Mouse (Mus musculus) granulocyte monocyte progenitor cell, adult 5-6 weeks (primary cell): ENCODE measurements around the gene Camp. TPM values are rescaled to one million over a fixed set of nuclear protein-coding genes. Genes with fewer than 3 reads are reported as not detected.

Source experiments
- ATAC-seq: replicated peaks from 2 replicates; pipeline ENCODE4 v1.8.0; 2016; ENCODE audit warnings: mild to moderate bottlenecking, moderate TSS enrichment, inconsistent platforms; ENCODE audit not compliant: poor library complexity, severe bottlenecking
- total RNA-seq, 2 experiments: library from RNA; stranded (forward) in 1 of 2; stranded (reverse) in 1 of 2; fragments of 200-712, 200-1000 nt in 1 of 2; fragments of >200 nt in 1 of 2; fragmentation: Nextera tagmentation in 1 of 2; gene quantifications; 2 replicates each; pipeline ENCODE4 v1.2.3; 2014 to 2017

Gene Camp
- 3.0 and 37.6 TPM in 2 replicates for total RNA-seq (2014; fragmentation: Nextera tagmentation)
- total RNA-seq (2017): 99.8 and 173 TPM in 2 replicates

DNA sequence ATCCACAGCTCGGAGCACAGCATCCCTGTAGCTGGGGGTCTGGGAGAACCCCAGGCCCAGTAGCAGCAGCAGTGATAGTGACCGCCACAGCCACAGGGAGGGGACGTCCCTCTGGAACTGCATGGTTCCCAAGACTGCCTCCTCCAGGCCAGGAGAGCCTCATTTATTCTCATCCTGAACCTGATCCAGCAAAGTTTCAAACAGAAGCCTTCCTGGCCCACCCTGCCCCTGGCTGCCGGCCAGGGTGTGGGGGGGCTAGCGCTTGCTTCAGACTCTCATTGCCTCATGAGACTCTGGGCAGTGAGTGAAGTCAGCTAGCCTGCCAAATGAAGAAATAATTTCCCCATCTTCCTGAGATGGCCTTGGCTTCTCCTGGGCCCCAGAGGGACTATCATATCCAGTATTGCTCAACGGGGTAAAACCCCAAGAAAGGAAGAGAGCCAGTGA is at the start of gene Camp:
TSS of gene Camp (minus strand) at position 306 of the 447 bp plus-strand sequence.
- peak; percentile 96 for ATAC-seq

GRCm38 (mm10) chr9:109898027-109898426 is 48.6 kb upstream of the Camp start:
- no peak for ATAC-seq

- ATAC-seq: no peak
Measured at GRCm38 (mm10) chr9:109896253-109897150, 47.1 kb upstream of the Camp start.

DNA sequence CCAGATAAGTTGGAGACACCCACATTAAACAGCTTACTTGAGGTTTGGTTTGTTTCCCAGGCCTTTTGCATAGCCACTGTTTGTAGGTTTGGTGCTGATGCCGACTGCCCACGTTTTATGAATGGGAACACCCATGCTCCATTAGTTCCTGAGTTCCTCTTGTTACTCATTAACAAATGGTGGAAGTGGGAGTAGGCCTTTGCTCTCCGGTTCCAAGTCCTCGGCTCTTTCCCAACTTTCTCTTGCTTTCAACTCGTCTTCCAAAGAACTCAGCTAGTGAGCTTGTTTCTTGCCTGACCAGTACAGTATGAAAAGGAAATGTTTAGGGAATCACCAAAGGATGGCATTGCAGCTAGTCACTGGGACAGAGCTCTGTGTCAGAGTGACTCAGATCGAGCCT is 46.2 kb upstream of the Camp start:
- no peak for ATAC-seq

DNA sequence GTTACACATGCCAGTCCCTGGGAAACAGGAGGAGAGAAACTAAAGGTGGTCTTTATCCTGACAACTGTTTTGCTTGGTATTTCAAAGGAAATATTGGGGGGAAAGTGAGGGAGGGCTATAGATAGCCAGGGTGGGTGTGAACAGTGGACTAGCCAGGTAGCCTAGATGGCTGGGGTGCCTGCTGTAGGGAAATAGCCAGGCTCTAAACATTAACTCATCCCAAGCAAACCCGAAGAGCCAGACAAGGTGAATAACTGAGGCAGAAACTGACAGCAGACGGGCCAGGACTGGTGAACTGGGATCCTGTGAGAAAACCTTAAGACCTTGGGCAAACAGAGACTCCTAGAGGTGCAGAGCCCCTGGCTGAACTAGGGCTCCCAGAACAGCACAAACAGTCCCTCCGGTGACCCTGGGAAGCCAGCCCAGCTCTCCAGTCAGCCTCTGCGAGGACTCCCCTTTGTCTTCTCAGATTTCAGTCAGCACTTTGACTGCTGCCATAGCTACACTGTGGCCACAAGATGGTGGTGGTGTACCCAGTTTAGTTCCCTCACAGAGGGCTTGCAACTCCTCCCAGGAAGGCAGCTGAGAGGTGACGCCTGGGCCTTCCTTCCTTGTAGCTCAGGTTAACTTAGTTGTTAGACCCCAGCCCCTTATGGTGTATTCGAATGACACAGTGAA is 45.1 kb upstream of the Camp start:
- ATAC-seq: peak; percentile 76

DNA sequence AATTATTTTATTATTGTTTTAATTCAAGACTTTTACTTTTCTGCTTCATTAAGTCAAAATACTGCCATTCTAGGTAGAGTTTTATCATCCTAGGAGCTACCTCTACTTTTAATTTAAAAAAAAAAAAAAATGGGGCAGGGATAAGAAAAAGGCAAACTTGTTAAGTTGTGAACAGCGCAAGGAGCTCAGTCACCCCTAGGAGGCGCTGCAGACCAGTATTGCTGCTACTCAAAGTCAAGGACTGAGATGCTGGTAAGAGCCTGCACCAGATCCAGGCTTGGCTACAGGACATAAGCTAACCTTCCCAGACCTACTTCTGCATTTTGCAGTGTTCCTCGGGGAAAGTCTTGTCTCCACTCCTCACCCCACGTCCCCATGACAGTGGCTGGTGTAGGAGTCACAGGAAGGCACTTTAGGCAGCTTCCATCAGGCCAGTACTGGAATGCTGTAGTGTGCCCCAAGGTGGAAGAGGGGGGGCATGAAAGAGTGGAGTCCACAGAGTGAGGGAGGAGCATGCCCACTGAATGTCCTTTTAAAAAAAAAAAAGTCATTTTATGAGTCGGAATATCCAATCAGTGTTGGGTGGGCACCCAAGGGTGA is 43.3 kb upstream of the Camp start:
- peak; percentile 74 for ATAC-seq

DNA sequence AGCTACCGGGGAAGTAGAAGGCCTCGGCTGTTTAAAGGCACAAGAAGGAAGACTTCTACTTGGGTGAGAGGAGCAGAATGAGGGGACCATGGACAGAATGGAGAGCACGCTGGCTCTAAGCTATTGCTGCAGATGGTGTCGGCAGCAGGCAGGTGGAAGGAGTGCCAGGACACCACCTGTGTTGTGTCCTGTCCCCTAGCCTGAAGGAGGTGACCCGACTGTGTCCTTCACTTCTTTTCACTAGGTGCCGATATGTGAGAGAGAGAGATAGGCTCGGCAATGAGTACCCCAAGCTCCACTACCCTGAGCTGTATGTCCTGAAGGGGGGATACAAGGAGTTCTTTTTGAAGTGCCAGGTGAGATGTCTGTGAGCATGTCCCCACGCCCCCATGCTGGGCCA is 42.1 kb upstream of the Camp start:
- ATAC-seq: no peak

GRCm38 (mm10) chr9:109887321-109887720 is 37.9 kb upstream of the Camp start:
- ATAC-seq: no peak

DNA sequence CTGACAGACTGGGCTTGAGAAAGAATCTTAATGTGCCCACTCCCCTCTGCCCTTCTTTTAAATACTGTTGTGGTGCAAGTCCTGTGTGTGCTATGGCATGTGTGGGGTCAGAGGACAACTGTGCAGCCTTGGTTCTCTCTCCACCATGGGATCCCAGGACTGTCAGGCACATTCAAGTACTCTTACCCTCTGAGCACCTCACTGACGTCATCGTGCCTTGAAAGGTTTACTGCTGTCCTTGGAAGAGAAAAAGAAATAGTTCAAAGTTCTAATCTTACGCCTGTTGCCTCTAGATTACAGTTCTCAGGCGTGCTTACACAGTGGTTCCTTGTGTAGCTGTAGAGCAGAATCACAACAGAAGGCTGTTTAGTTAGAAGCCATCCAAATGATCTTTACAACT is 36.8 kb upstream of the Camp start:
- ATAC-seq: no peak

- ATAC-seq: no peak
Measured at GRCm38 (mm10) chr9:109879305-109879704, 29.9 kb upstream of the Camp start.

DNA sequence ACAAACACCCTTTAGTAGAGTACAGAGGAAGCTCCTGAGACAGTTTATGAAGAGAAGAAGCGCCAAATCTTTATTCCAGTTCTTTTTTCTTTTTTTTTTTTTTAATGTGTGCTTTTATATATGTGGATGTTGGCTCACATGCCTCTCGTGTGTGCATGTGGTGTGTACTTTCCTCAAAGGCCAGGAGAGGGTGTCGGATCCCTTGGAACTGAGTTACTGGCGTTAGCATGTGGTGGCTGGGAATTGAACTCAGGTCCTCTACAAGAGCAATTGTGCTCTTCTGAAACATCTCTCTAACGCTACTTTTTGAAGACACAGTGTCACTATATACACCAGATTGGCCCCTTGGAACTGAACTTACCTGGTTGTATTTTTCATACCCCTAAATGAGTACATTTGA is 28.2 kb upstream of the Camp start:
- ATAC-seq: no peak

DNA sequence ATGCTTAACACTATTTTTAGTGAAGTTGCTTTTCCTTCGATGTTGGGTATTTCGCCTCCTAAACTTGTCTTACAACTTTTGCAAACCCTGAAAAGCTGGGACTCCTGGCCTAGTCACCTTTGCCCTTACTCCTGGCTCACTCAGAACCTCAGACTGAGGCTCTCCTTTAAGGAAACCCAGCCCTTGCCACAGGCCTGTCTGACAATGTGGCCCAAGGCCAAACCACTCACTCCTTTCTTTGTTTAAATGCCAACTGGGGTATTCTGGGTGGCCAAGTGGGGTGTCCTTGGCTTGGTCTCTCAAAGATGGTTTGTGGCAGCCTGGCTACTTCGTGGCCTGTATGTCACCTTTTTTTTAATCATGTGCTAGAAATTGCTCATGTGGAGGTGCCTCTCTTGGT is 27.3 kb upstream of the Camp start:
- ATAC-seq: 0 out of 2 replicates have a peak, but pooled peaks have one; percentile 11

DNA sequence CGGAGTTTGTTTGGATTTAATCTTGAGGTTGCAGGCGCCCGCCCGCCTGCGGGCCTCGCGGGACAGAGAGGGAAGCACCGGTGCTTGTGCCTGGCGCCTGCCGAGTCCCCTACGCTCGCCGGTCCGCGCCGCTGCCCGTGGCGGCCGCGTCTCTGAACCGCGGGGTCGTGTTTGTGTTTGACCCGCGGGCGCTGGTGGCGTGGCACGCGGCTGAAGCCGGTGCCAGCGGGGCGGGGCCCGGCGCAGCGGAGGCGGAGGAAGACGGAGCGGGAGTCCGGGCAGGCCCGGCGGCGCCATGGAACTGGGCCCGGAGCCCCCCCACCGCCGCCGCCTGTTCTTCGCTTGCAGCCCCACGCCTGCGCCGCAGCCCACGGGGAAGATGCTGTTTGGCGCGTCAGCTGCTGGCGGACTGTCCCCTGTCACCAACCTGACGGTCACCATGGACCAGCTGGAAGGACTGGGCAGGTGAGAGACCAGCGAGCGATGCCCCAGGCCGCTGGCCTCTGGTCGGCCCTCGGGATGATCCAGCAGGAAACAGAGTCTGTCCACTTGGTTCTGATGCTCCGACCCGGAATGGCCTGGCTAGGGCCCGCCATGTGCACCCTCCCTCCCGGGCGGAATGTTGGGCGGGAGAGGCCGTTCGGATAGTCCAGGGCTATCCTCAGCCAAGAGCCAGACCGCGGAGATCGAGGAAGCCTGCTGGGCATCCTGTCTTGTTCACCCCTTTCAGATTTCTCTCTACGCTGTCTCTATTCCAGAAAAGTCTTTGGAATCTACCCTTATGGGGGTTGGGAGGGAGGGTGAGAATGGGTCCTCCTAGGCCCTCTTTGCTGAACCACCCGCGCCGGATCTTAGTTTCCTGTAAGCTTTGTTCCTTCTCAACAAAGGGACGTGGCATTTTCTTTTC is 26.5 kb upstream of the Camp start:
- ATAC-seq: peak; percentile 18

DNA sequence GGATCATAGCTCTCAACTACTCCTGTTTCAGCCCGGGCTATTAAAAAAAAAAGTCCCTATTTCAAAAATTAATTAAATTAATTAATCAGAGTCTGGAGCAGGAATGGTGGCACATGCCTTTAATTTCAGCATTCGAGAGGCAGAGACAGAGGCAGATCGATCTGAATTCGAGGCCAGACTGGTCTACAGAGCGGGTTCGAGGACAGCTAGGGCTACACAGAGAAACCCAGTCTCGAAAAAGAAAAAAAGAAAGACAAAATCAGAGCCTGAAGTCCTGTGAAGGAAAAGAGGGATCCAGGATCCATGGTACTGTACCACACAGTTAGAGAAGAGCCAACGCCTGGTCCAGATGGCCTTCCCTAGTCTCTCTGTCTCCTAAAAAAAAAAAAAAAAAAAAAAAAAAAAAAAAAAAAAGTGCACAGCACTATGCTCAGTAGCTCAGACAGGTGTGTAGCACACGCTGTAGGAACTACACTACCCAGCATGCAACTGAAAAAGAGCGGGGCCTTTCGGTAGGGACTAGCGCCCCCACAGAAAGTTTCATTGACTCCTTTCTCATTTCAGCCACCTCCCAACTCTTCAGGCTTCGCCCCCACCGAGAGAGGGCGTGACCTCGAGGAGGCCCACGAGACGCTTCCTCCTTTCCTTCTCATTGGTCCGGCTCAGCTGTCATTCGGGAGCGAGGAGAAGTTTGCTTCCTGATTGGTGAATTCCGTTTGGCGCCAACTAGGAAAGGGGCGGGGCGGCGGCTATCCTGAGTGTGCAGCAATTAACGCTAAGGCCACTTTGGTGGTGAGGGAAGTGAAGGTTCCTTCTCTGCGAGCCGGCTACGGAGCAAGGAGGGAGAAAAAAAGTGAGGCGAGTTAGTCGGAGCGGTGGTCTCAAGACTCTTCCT is 25.6 kb upstream of the Camp start, which contains the start of gene Cdc25a:
TSS of gene Cdc25a (plus strand) at position 783 of the 895 bp plus-strand sequence.
- peak; percentile 95 for ATAC-seq

- no peak for ATAC-seq
Measured at GRCm38 (mm10) chr9:109870983-109871572, 21.7 kb upstream of the Camp start.

DNA sequence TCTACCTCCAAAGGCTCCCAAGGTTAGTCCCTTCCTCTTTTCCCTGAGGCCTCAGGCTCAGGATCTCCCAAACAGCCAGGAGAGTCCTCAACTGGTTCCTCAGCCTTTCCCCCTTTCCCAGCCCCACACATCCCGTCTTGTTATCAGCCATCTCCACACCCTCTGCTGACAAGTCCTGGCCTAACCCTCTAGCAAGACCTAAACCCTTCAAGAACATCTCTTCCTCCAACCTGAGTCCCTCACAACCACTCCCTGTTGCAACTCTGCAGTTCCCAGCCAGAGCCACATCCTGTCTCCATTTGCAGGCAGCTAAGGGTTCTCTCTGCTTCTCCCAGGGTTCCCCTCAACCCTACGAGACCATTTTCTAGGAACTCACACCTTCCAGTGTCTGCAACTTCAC is 16.8 kb upstream of the Camp start:
- 0 out of 2 replicates have a peak, but pooled peaks have one; percentile 10 for ATAC-seq

GRCm38 (mm10) chr9:109863085-109863484 is 13.7 kb upstream of the Camp start:
- peak; percentile 10 for ATAC-seq

GRCm38 (mm10) chr9:109862397-109863044 is 13.1 kb upstream of the Camp start:
- peak; percentile 84 for ATAC-seq
